Mouse (Mus musculus) midbrain, embryonic 11.5 days (tissue): Measurements from ENCODE around the gene Wbp2nl. TPM values are rescaled to one million over a fixed set of nuclear protein-coding genes. Genes with fewer than 3 reads are reported as not detected.
A peak's percentile ranks its signal among the peaks of the same experiment; 100 is the strongest.

Experiments used
- ATAC-seq: fragments of 200-750 bp; cut with Nextera tagmentation; 2 replicates; pipeline ENCODE4 v1.8.0; 2017; ENCODE audit warnings: moderate TSS enrichment, moderate library complexity; ENCODE audit not compliant: low FRiP score
- DNase-seq: peaks from one replicate; pipeline ENCODE4 v3.0.0; 2015; ENCODE audit warnings: low spot score; ENCODE audit errors: missing footprints
- H3K27ac ChIP-seq: fragments of 300-500 bp; sonication (generic); 2 replicates; pipeline ENCODE4 v1.5.1; 2014; ENCODE audit warnings: low read depth, low read length
- H3K27me3 ChIP-seq: fragments of 300-500 bp; sonication (generic); 2 replicates; pipeline ENCODE4 v1.6.1; 2014; ENCODE audit warnings: mild to moderate bottlenecking, low read length, moderate library complexity, mixed read lengths; ENCODE audit not compliant: control insufficient read depth, insufficient read depth
- H3K36me3 ChIP-seq: fragments of 300-500 bp; sonication (generic); 2 replicates; pipeline ENCODE4 v1.6.1; 2014; ENCODE audit warnings: mild to moderate bottlenecking, low read length, moderate library complexity, mixed read lengths; ENCODE audit not compliant: control insufficient read depth, insufficient read depth
- H3K4me1 ChIP-seq: fragments of 300-500 bp; sonication (generic); 2 replicates; pipeline ENCODE4 v1.6.1; 2014; ENCODE audit warnings: low read length; ENCODE audit not compliant: control insufficient read depth, insufficient read depth
- H3K4me2 ChIP-seq: fragments of 300-500 bp; sonication (generic); 2 replicates; pipeline ENCODE4 v1.6.1; 2014; ENCODE audit warnings: mild to moderate bottlenecking, moderate library complexity
- H3K4me3 ChIP-seq: fragments of 300-500 bp; sonication (generic); 2 replicates; pipeline ENCODE4 v1.5.1; 2014; ENCODE audit warnings: low read depth, low read length
- H3K9ac ChIP-seq: fragments of 300-500 bp; sonication (generic); 2 replicates; pipeline ENCODE4 v1.6.1; 2014; ENCODE audit warnings: low read length
- H3K9me3 ChIP-seq: fragments of 300-500 bp; sonication (generic); 2 replicates; pipeline ENCODE4 v1.6.1; 2016; ENCODE audit warnings: low read length; ENCODE audit not compliant: control insufficient read depth
- WGBS: fragments of 180-500 bp; shearing (Covaris S2); extraction: QIAGEN DNeasy Blood & Tissue Kit; methylation state at CpG from one replicate; pipeline ENCODE4 v1.1.7; 2014; 5-methylcytosine and 5-hydroxymethylcytosine counted together
- polyA plus RNA-seq: library from polyadenylated mRNA; unstranded; fragments of >200 nt; fragmentation: Nextera tagmentation; extraction: Ambion mirVana; gene quantifications from 2 replicates; pipeline ENCODE4 v1.2.1, GENCODE M21; 2014

Gene Wbp2nl
- polyA plus RNA-seq, 1 experiment from 2014 or later: not detected

DNA sequence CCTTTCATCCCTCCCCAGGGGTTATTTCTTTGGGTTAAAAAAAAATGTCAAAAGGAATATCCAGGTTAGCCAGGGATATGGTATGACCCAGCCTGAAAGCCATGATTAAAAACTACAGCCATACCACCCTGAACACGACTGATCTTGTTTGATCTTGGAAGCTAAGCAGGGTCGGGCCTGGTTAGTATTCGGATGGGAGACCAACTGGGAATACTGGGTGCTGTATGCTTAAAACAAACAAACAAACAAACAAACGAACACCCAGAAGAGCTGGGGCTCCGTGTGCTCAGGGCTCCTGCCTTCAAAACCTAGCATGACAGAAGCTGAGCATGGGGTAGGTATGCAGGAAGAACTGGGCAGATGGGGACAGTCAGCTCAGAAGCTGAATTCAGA is 43.8 kb downstream of the Wbp2nl start:
- H3K27ac ChIP-seq: no peak overlapping the region
- H3K27me3 ChIP-seq: peaks cover 16% of the 10 kb centered on the region
- no peak overlapping the region for H3K4me2 ChIP-seq
- DNase-seq: no peak
- H3K4me3 ChIP-seq: no peak overlapping the region
- no peak overlapping the region for H3K9ac ChIP-seq
- WGBS: 83% methylated on average over 5 of the region's 5 CpGs
- no peaks in the 10 kb centered on the region for H3K36me3 ChIP-seq
- ATAC-seq: no peak
- peaks cover 21% of the 10 kb centered on the region for H3K4me1 ChIP-seq
- no peaks in the 10 kb centered on the region for H3K9me3 ChIP-seq

- no peaks in the 10 kb centered on the region for H3K9me3 ChIP-seq
- peaks cover 16% of the 10 kb centered on the region for H3K27me3 ChIP-seq
- DNase-seq (no peak), ATAC-seq (no peak)
- peaks cover 18% of the 10 kb centered on the region for H3K4me1 ChIP-seq
- no peak overlapping the region for H3K9ac ChIP-seq
- WGBS: 87% methylated on average over 27 of the region's 27 CpGs
- H3K4me2 ChIP-seq: no peak overlapping the region
- no peak overlapping the region for H3K27ac ChIP-seq
- peaks cover 4% of the 10 kb centered on the region for H3K36me3 ChIP-seq
- no peak overlapping the region for H3K4me3 ChIP-seq
Observed at GRCm38 (mm10) chr15:82343368-82344287, 44.9 kb downstream of the Wbp2nl start.

DNA sequence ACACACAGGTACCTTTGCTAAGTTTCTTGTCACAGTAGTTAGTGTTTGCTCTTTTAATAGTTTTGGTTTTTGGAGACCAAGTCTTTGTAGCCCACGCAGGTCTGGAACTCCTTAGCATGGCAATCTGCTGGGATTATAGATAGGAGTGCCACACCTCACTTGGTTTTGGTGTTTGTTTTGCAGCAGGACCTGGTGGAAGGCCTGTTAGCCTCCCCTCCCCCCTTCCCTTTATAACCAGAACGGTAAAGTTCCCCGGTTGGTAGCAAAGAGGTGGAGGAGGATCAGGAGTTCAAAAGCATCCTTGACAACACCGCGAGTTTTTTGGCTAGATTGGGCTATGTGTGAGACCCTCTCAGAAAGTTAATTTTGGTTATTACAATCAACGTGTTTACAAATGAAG is 46.2 kb downstream of the Wbp2nl start:
- WGBS: 86% methylated on average over 6 of the region's 6 CpGs

GRCm38 (mm10) chr15:82345820-82346470 is 47.2 kb downstream of the Wbp2nl start:
- peak; percentile 98 for ATAC-seq

More for the DNA sequence above, 46.2 kb downstream of the Wbp2nl start:
- no peaks in the 10 kb centered on the region for H3K9me3 ChIP-seq
- no peak overlapping the region for H3K27ac ChIP-seq
- peak; percentile 78 for DNase-seq
- H3K4me1 ChIP-seq: peaks cover 14% of the 10 kb centered on the region
- H3K27me3 ChIP-seq: peaks cover 15% of the 10 kb centered on the region
- no peak overlapping the region for H3K4me2 ChIP-seq
- ATAC-seq: no peak
- H3K9ac ChIP-seq: no peak overlapping the region
- H3K36me3 ChIP-seq: peaks cover 15% of the 10 kb centered on the region
- no peak overlapping the region for H3K4me3 ChIP-seq

DNA sequence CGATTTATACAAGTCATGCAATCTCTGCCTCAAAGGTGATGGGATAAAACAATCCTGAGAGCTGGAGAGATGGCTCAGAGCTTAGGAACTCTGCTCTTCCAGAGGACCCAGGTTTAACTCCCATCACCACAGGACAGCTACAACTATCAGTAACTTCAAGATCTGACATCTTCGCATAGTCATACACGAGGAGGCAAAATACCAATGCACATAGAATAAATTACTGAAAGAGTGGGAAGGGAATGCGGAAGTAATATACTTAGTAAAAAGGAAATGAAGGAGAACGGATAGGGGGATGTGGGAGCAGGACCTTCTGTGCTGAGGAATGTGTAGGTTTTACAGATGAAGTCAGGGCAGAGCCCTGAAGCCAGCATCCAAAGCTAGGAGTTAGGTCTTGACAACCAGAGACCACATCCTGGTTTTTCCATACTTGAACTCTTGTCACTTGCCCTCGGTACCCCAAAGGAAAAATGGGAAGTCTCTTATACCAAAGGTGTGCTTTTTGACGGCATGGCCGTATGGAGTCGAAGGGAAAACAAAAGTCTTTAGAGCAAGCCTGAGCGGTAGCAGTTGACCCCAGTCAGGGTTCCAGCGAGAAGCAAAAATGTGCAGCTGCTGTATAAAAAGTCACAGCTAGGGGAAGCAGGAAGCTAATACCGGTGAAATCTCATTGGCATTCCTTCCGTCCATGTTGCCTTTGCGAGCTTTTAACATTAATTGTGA is 48.0 kb downstream of the Wbp2nl start:
- H3K4me3 ChIP-seq: peak overlapping the region; percentile 71
- H3K4me2 ChIP-seq: peak overlapping the region; percentile 95
- 68% methylated on average over 14 of the region's 14 CpGs for WGBS
- no peaks in the 10 kb centered on the region for H3K9me3 ChIP-seq
- H3K9ac ChIP-seq: peak overlapping the region; percentile 81
- peaks cover 21% of the 10 kb centered on the region for H3K36me3 ChIP-seq
- peaks cover 14% of the 10 kb centered on the region for H3K4me1 ChIP-seq
- peaks cover 2% of the 10 kb centered on the region; the same call in 1 of the 2 replicates for H3K27me3 ChIP-seq
- no peak for DNase-seq
- H3K27ac ChIP-seq: 0 out of 2 replicates have a peak overlapping the region, but pooled peaks have one; percentile 46
- peak; percentile 1; the same call in 1 of the 2 replicates for ATAC-seq

More at GRCm38 (mm10) chr15:82345820-82346470, 47.2 kb downstream of the Wbp2nl start:
- Histone ChIP-seq H3K36me3 (peaks cover 21% of the 10 kb centered on the region), H3K27me3 (peaks cover 5% of the 10 kb centered on the region), H3K4me3 (peak overlapping the region; percentile 71), H3K27ac (peak overlapping the region; percentile 58; the same call in 1 of the 2 replicates), H3K9ac (peak overlapping the region; percentile 81), H3K4me1 (peaks cover 14% of the 10 kb centered on the region), H3K4me2 (peak overlapping the region; percentile 95), H3K9me3 (no peaks in the 10 kb centered on the region)
- DNase-seq: peak; percentile 99
- under 1% methylated on average over 51 of the region's 51 CpGs for WGBS

GRCm38 (mm10) chr15:82347303-82347676 is 48.5 kb downstream of the Wbp2nl start:
- H3K27ac ChIP-seq: no peak overlapping the region
- peaks cover 14% of the 10 kb centered on the region for H3K4me1 ChIP-seq
- H3K4me3 ChIP-seq: no peak overlapping the region
- H3K27me3 ChIP-seq: no peaks in the 10 kb centered on the region
- H3K9ac ChIP-seq: no peak overlapping the region
- no peak for ATAC-seq
- no peak for DNase-seq
- H3K4me2 ChIP-seq: no peak overlapping the region
- WGBS: 84% methylated on average over 4 of the region's 4 CpGs
- H3K9me3 ChIP-seq: no peaks in the 10 kb centered on the region
- peaks cover 21% of the 10 kb centered on the region for H3K36me3 ChIP-seq

GRCm38 (mm10) chr15:82347852-82348251 is 49.1 kb downstream of the Wbp2nl start:
- 95% methylated on average over 12 of the region's 12 CpGs for WGBS
- Histone ChIP-seq H3K4me1 (peaks cover 14% of the 10 kb centered on the region), H3K27me3 (no peaks in the 10 kb centered on the region), H3K9me3 (no peaks in the 10 kb centered on the region), H3K4me2 (no peak overlapping the region), H3K36me3 (peaks cover 21% of the 10 kb centered on the region), H3K9ac (no peak overlapping the region), H3K27ac (no peak overlapping the region), H3K4me3 (no peak overlapping the region)
- DNase-seq: no peak
- ATAC-seq: no peak

- H3K9ac ChIP-seq: no peak overlapping the region
- H3K4me2 ChIP-seq: no peak overlapping the region
- DNase-seq (no peak), ATAC-seq (no peak)
- no peaks in the 10 kb centered on the region for H3K9me3 ChIP-seq
- H3K36me3 ChIP-seq: peaks cover 21% of the 10 kb centered on the region
- H3K27ac ChIP-seq: no peak overlapping the region
- H3K4me1 ChIP-seq: peaks cover 19% of the 10 kb centered on the region
- no peaks in the 10 kb centered on the region for H3K27me3 ChIP-seq
- WGBS: 92% methylated on average over 8 of the region's 8 CpGs
- H3K4me3 ChIP-seq: no peak overlapping the region
Observed at GRCm38 (mm10) chr15:82348258-82348998, 49.7 kb downstream of the Wbp2nl start.
